Mouse (Mus musculus): Measurements from ENCODE around the gene Snd1.

Gene Snd1

GRCm38 (mm10) chr6:28546943-28547342 is 72.0 kb downstream of the Snd1 start:
- DNase-seq (ENCODE audit: low read depth, low spot score), result no peak

GRCm38 (mm10) chr6:28549374-28549773 is 74.4 kb downstream of the Snd1 start:
- no peak for DNase-seq (ENCODE audit: low read depth, low spot score)

- peak; percentile 60 for DNase-seq (ENCODE audit: low read depth, low spot score)
Observed at GRCm38 (mm10) chr6:28550255-28551004, 75.5 kb downstream of the Snd1 start.

- DNase-seq (ENCODE audit: low read depth, low spot score), result no peak
Observed at GRCm38 (mm10) chr6:28554470-28554869, 79.5 kb downstream of the Snd1 start.

- no peak for DNase-seq (ENCODE audit: low read depth, low spot score)
Observed at GRCm38 (mm10) chr6:28555002-28555401, 80.1 kb downstream of the Snd1 start.

GRCm38 (mm10) chr6:28555428-28555827 is 80.5 kb downstream of the Snd1 start:
- no peak for DNase-seq (ENCODE audit: low read depth, low spot score)

GRCm38 (mm10) chr6:28557728-28558127 is 82.8 kb downstream of the Snd1 start:
- no peak for DNase-seq (ENCODE audit: low read depth, low spot score)

- DNase-seq (ENCODE audit: low read depth, low spot score), result no peak
Observed at GRCm38 (mm10) chr6:28559419-28559818, 84.5 kb downstream of the Snd1 start.

GRCm38 (mm10) chr6:28561291-28561995 is 86.5 kb downstream of the Snd1 start:
- DNase-seq (ENCODE audit: low read depth, low spot score), result no peak

- DNase-seq (ENCODE audit: low read depth, low spot score), result no peak
Observed at GRCm38 (mm10) chr6:28562323-28563044, 87.5 kb downstream of the Snd1 start.

GRCm38 (mm10) chr6:28567978-28568377 is 93.0 kb downstream of the Snd1 start:
- DNase-seq (ENCODE audit: low read depth, low spot score), result no peak

GRCm38 (mm10) chr6:28571946-28572345 is 97.0 kb downstream of the Snd1 start:
- DNase-seq (ENCODE audit: low read depth, low spot score), result no peak

GRCm38 (mm10) chr6:28572991-28573759 is 98.2 kb downstream of the Snd1 start:
- peak; percentile 55 for DNase-seq (ENCODE audit: low read depth, low spot score)

- no peak for DNase-seq (ENCODE audit: low read depth, low spot score)
Observed at GRCm38 (mm10) chr6:28576356-28577264, 101.7 kb downstream of the Snd1 start.

GRCm38 (mm10) chr6:28582847-28583246 is 107.9 kb downstream of the Snd1 start:
- no peak for DNase-seq (ENCODE audit: low read depth, low spot score)

GRCm38 (mm10) chr6:28583399-28583798 is 108.5 kb downstream of the Snd1 start:
- DNase-seq (ENCODE audit: low read depth, low spot score), result no peak

- no peak for DNase-seq (ENCODE audit: low read depth, low spot score)
Observed at GRCm38 (mm10) chr6:28586806-28587205, 111.9 kb downstream of the Snd1 start.

GRCm38 (mm10) chr6:28588494-28589171 is 113.7 kb downstream of the Snd1 start:
- no peak for DNase-seq (ENCODE audit: low read depth, low spot score)

GRCm38 (mm10) chr6:28592323-28592893 is 117.5 kb downstream of the Snd1 start:
- DNase-seq (ENCODE audit: low read depth, low spot score), result no peak

- DNase-seq (ENCODE audit: low read depth, low spot score), result no peak
Observed at GRCm38 (mm10) chr6:28593708-28594107, 118.8 kb downstream of the Snd1 start.

All from R1 (cell line).